Mouse (Mus musculus) heart, adult 2 months (tissue): ENCODE measurements around the gene Klkb1.

Experiments
- CTCF ChIP-seq: fragments of 200-600 bp; IDR thresholded peaks from 2 replicates; pipeline ENCODE4 v1.8.1; 2022; ENCODE audit warnings: antibody characterized with exemption, mild to moderate bottlenecking, moderate library complexity
- EP300 ChIP-seq: fragments of 200-500 bp; IDR thresholded peaks from 2 replicates; pipeline ENCODE4 v1.6.1; 2011; ENCODE audit warnings: low read depth, low read length, control low read depth; ENCODE audit not compliant: insufficient read depth
- POLR2A ChIP-seq: fragments of 200-500 bp; IDR thresholded peaks from 2 replicates; pipeline ENCODE4 v1.6.1; 2011; ENCODE audit warnings: mild to moderate bottlenecking, low read depth, low read length, control low read depth; ENCODE audit not compliant: insufficient read depth

DNA sequence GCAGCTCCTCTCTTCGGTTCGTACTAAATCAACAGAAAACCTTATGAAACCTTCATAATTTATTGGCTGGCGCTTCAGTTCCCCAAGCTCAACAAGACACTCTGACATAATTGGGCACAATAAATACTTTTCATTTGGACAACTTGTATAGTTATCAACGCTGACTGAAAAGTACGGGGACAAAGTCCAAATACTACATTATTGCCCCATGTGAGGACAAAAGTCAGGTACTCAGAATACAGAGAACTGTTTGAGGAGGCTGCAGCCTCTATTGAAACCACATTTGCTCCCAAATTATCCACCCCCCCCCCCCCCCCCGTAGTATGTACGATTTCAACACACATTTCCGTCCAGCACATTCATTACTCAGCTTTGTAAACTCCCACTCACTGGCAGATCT is 55.3 kb downstream of the Klkb1 start:
- TF ChIP-seq CTCF (no peak), POLR2A (no peak), EP300 (no peak)
